Mouse (Mus musculus) embryonic facial prominence, embryonic 13.5 days (tissue): ENCODE data around the gene Slco1a6. TPM values are rescaled to one million over a fixed set of nuclear protein-coding genes. Genes with fewer than 3 reads are reported as not detected.
"Not testable (repeated sequence)": the region's sequence is repeated elsewhere in the genome, so short reads cannot be mapped to it uniquely, and the experiment has no call there.

Experiments
- ATAC-seq: fragments of 200-750 bp; cut with Nextera tagmentation; 2 replicates; pipeline ENCODE4 v1.8.0; 2017; ENCODE audit warnings: low read depth; ENCODE audit not compliant: insufficient number of reproducible peaks, insufficient read depth, low FRiP score, low TSS enrichment
- H3K27ac ChIP-seq: fragments of 300-500 bp; sonication (generic); 2 replicates; pipeline ENCODE4 v1.5.1; 2015; ENCODE audit warnings: moderate library complexity, mild to moderate bottlenecking, inconsistent platforms
- H3K27me3 ChIP-seq: fragments of 300-500 bp; sonication (generic); 2 replicates; pipeline ENCODE4 v1.6.1; 2015; ENCODE audit warnings: mild to moderate bottlenecking, inconsistent platforms
- H3K36me3 ChIP-seq: fragments of 300-500 bp; sonication (generic); 2 replicates; pipeline ENCODE4 v1.6.1; 2015; ENCODE audit warnings: mild to moderate bottlenecking, inconsistent platforms
- H3K4me1 ChIP-seq: fragments of 300-500 bp; sonication (generic); 2 replicates; pipeline ENCODE4 v1.6.1; 2015; ENCODE audit warnings: inconsistent platforms
- H3K4me2 ChIP-seq: fragments of 300-500 bp; sonication (generic); 2 replicates; pipeline ENCODE4 v1.6.1; 2015; ENCODE audit warnings: moderate library complexity, mild to moderate bottlenecking, inconsistent platforms
- H3K4me3 ChIP-seq: fragments of 300-500 bp; sonication (generic); 2 replicates; pipeline ENCODE4 v1.5.1; 2015; ENCODE audit warnings: mild to moderate bottlenecking, inconsistent platforms
- H3K9ac ChIP-seq: fragments of 300-500 bp; sonication (generic); 2 replicates; pipeline ENCODE4 v1.6.1; 2015; ENCODE audit warnings: mild to moderate bottlenecking, inconsistent platforms
- H3K9me3 ChIP-seq: fragments of 300-500 bp; sonication (generic); 2 replicates; pipeline ENCODE4 v1.6.1; 2016; ENCODE audit warnings: inconsistent platforms
- WGBS: fragments of 180-500 bp; shearing (Covaris S2); methylation state at CpG from one replicate; pipeline ENCODE4 v1.1.7; 2015; ENCODE audit warnings: mixed read lengths; 5-methylcytosine and 5-hydroxymethylcytosine counted together
- polyA plus RNA-seq: library from polyadenylated mRNA; unstranded; fragments of >200 nt; fragmentation: Nextera tagmentation; extraction: Ambion mirVana; gene quantifications from 2 replicates; pipeline ENCODE4 v1.2.1, GENCODE M21; 2015

Gene Slco1a6
- polyA plus RNA-seq, 1 experiment from 2014 or later = not detected

DNA sequence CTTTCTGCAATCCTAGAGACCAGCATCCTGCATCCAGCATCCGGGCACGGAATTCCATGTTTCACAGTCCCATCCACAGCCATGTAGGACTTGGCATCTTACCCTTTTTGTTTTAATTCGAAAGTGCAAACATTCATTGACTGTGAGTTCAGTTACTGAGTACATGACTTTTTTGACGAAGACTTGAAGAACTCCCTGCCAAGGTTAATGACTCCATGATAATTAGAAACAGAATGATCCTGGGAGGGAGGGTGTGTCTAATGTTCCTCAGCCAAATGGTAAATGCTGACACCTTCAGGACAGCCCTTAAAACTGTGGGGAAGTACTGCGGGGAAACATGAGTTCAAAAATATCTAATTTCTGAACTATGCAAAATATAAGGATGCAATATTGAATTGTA, 44.9 kb downstream of the Slco1a6 start:
- H3K9ac ChIP-seq = no peak overlapping the region
- 72% methylated on average over 5 of the region's 5 CpGs for WGBS
- H3K4me3 ChIP-seq = no peak overlapping the region
- no peaks in the 10 kb centered on the region for H3K36me3 ChIP-seq
- H3K4me2 ChIP-seq = no peak overlapping the region
- H3K27ac ChIP-seq = no peak overlapping the region
- no peaks in the 10 kb centered on the region for H3K27me3 ChIP-seq
- ATAC-seq = no peak
- no peaks in the 10 kb centered on the region for H3K9me3 ChIP-seq
- H3K4me1 ChIP-seq = no peaks in the 10 kb centered on the region

DNA sequence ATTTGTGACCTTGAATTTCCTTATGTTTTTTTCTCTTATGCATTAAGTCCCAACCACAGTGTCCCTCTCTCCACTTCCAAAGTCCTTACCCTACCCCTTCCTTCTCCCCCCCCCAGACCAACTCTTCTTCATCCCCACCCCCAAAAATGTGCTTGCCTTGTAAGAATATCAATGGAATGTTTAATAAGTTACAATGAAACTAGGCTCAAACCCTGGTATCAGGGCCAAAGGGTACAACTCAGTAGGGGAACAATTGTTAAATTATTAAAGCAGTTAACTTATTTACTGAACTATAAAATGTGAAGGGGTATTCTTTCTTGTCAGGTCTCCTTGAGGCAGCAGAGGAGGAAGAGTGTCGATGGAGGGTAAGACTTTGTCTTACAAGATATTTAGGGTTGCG, 47.1 kb downstream of the Slco1a6 start:
- H3K36me3 ChIP-seq = no peaks in the 10 kb centered on the region
- no peak overlapping the region for H3K27ac ChIP-seq
- WGBS = 83% methylated on average over 2 of the region's 2 CpGs
- no peaks in the 10 kb centered on the region for H3K9me3 ChIP-seq
- H3K27me3 ChIP-seq = no peaks in the 10 kb centered on the region
- no peak overlapping the region for H3K4me2 ChIP-seq
- H3K4me3 ChIP-seq = no peak overlapping the region
- ATAC-seq = no peak
- no peaks in the 10 kb centered on the region for H3K4me1 ChIP-seq
- no peak overlapping the region for H3K9ac ChIP-seq

DNA sequence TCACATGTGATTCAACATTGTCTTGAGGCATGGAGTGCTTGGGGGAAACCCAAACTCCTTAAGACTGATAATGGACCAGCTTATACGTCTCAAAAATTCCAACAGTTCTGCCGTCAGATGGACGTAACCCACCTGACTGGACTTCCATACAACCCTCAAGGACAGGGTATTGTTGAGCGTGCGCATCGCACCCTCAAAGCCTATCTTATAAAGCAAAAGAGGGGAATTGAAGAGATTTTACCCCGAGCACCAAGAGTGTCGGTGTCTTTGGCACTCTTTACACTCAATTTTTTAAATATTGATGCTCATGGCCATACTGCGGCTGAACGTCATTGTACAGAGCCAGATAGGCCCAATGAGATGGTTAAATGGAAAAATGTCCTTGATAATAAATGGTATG, 54.2 kb downstream of the Slco1a6 start:
- H3K4me1 ChIP-seq, H3K4me3 ChIP-seq, H3K27ac ChIP-seq, H3K36me3 ChIP-seq, H3K9ac ChIP-seq, ATAC-seq, H3K4me2 ChIP-seq, H3K27me3 ChIP-seq, H3K9me3 ChIP-seq: not testable (repeated sequence)
- WGBS = 100% methylated on average over 5 of the region's 10 CpGs

DNA sequence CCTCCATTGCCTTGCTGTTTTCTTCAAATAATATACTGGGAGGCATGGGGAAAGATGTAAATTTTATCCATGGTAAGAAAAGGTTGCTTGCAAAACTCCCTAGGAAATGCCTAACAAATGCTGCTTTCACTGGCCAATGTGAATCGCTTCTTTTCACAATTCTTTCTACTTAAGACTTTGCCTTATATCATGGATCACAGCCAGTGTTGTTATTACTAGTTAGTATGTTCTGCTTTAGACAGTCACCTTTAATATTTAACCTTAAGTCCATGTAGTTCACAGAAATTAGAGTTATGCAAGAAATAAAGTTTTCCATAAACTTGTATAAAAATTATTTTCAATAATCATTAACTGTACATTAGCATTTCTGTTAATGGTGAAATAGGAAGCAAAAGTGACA, 60.0 kb downstream of the Slco1a6 start:
- H3K4me3 ChIP-seq = no peak overlapping the region
- no peak for ATAC-seq
- no peaks in the 10 kb centered on the region for H3K27me3 ChIP-seq
- H3K4me1 ChIP-seq = no peaks in the 10 kb centered on the region
- H3K4me2 ChIP-seq = no peak overlapping the region
- no peaks in the 10 kb centered on the region for H3K9me3 ChIP-seq
- no peaks in the 10 kb centered on the region for H3K36me3 ChIP-seq
- WGBS = 91% methylated on average over 1 of the region's 1 CpGs
- no peak overlapping the region for H3K27ac ChIP-seq
- H3K9ac ChIP-seq = no peak overlapping the region

DNA sequence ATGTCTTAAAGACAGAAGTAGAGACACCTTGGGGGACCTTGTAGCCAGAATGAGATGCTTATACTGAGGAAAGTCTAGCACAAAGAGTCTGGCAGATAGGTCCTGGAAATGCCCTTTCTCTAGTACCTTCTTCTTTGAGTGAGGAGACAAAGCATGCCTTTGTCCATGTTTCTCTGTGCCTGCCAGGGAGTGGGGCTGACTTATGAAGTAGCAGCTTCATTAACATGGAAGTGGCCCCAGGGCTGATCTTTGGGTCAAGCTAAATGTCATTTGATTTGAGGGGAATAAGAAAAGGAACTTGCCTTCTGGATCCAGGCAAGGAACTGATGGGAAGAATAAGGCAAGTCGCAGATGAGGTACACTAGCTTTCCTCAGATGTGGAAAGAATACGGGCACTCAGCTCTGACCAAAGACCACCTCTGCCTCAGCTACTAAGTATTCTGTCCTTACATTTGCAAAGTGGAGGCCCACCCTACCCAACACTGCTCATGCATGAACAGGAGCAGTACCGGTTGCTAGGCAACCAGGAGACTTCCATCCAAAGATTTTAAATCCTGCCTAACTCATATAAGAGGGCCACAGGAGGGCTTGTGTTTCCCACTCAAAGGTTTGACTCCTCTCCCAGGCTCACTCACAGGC, 96.5 kb downstream of the Slco1a6 start:
- Histone ChIP-seq H3K27me3 (no peaks in the 10 kb centered on the region), H3K27ac (no peak overlapping the region), H3K4me1 (no peaks in the 10 kb centered on the region), H3K36me3 (no peaks in the 10 kb centered on the region), H3K4me3 (no peak overlapping the region), H3K9me3 (no peaks in the 10 kb centered on the region), H3K9ac (no peak overlapping the region), H3K4me2 (no peak overlapping the region)
- WGBS = 45% methylated on average over 3 of the region's 3 CpGs
- ATAC-seq = no peak

DNA sequence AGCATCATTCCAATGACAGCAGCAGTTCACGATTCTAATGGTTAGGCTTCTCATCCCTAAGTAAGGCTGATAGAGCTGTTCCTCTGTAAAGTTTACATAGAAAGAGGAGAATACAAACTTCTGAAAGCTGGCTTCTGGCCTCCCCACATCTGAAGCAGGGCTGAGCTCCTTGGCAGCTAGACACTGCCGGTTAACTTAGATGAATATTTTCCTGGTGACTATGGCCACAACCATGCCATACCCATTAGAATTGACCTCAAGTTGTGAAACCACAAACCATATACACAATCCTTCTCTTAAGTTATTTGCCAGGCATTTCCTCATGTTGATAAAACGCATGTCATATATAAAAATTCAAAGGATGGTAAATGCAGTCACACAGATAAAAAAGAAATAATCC, 117.2 kb downstream of the Slco1a6 start:
- 74% methylated on average over 3 of the region's 3 CpGs for WGBS
- no peaks in the 10 kb centered on the region for H3K9me3 ChIP-seq
- no peak overlapping the region for H3K27ac ChIP-seq
- H3K4me2 ChIP-seq = no peak overlapping the region
- H3K27me3 ChIP-seq = no peaks in the 10 kb centered on the region
- no peaks in the 10 kb centered on the region for H3K36me3 ChIP-seq
- H3K4me1 ChIP-seq = no peaks in the 10 kb centered on the region
- no peak overlapping the region for H3K9ac ChIP-seq
- no peak for ATAC-seq
- H3K4me3 ChIP-seq = no peak overlapping the region

DNA sequence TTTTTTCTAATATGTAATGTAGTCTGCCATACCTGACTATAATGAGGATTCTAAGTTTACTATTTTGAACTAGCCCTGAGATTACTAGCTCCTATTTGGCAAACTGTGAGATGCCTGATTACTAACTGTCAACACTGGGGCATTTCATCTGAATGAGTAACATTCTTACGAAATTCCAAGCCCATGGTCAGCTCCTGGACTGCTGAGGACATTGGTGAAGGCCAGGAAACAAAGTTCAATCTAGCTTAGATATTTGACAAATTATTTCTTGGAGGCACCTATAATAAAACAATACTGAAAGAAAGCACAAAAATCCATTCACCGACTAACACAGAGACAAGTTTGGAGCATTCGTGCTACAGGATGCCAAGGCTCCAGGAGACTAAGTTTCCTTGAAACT, 150.0 kb downstream of the Slco1a6 start:
- not testable (repeated sequence) for H3K36me3 ChIP-seq, H3K27ac ChIP-seq, H3K9ac ChIP-seq, H3K4me3 ChIP-seq, H3K4me2 ChIP-seq, H3K9me3 ChIP-seq, H3K4me1 ChIP-seq, H3K27me3 ChIP-seq, ATAC-seq
- 82% methylated on average over 3 of the region's 3 CpGs for WGBS

DNA sequence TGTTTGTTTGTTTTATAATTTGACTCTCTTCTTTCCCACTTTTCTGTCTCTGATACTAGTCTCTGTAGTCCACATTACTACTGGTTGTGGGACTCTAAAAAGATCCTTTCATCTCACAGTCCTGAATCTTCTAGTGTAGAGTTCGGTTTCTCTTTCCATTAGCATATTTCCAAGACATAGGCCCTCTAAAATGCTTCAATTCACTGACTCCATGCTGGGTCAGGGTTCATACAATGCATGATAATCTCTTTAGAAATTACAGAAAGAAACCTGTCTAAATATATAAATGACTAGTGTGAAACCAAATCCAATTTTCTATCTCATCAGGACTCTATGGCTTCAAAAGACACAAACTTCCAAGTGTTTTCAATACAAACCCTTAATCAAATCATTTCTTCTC, 160.6 kb downstream of the Slco1a6 start:
- H3K27me3 ChIP-seq = no peaks in the 10 kb centered on the region
- H3K27ac ChIP-seq = no peak overlapping the region
- 88% methylated on average over 1 of the region's 1 CpGs for WGBS
- H3K4me2 ChIP-seq = no peak overlapping the region
- no peaks in the 10 kb centered on the region for H3K9me3 ChIP-seq
- no peaks in the 10 kb centered on the region for H3K4me1 ChIP-seq
- no peak for ATAC-seq
- no peak overlapping the region for H3K4me3 ChIP-seq
- H3K36me3 ChIP-seq = no peaks in the 10 kb centered on the region
- H3K9ac ChIP-seq = no peak overlapping the region

DNA sequence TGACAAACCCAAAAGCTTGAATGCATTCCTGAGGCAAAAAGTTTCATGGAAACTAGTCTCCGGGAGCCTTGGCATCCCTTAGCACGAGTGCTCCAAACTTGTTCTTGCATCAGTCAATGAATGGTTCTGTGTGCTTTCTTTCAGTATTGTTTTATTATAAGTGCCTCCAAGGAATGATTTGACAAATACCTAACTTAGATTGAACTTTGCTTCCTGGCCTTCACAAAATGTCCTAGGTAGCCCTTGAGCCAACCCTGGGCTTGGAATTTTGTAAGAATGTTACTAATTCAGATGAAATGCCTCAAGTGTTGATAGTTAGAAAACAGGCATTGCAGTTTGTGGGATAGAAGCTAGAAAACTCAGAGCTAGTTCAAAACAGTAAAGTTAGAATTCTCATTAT, 162.6 kb downstream of the Slco1a6 start:
- Histone ChIP-seq H3K27me3 (no peaks in the 10 kb centered on the region), H3K4me3 (no peak overlapping the region), H3K9ac (no peak overlapping the region), H3K27ac (no peak overlapping the region), H3K9me3 (no peaks in the 10 kb centered on the region), H3K4me2 (no peak overlapping the region), H3K4me1 (no peaks in the 10 kb centered on the region), H3K36me3 (no peaks in the 10 kb centered on the region)
- 86% methylated on average over 2 of the region's 2 CpGs for WGBS
- ATAC-seq = no peak

DNA sequence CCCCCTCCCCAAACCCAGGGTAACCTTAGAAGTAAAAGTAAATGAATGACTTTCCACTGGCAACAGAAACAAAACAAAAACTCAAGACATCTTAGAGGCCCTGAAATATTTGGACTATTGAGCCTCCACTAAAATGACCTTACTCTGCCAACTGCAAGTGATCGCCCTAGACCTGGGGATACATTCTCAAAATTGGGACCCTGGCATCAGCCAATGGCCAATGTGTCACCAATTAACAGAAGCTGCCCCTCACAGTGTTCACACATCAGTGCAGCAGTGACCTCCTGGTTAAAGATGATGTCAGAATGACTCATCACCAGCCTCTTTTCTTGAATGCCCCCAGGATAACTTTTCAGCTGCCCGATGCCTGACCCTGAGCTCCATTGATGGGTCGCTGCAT, 166.4 kb downstream of the Slco1a6 start:
- ATAC-seq = no peak
- H3K9ac ChIP-seq = no peak overlapping the region
- 89% methylated on average over 3 of the region's 3 CpGs for WGBS
- no peaks in the 10 kb centered on the region for H3K4me1 ChIP-seq
- no peaks in the 10 kb centered on the region for H3K9me3 ChIP-seq
- H3K36me3 ChIP-seq = no peaks in the 10 kb centered on the region
- H3K27ac ChIP-seq = no peak overlapping the region
- no peak overlapping the region for H3K4me3 ChIP-seq
- H3K27me3 ChIP-seq = no peaks in the 10 kb centered on the region
- no peak overlapping the region for H3K4me2 ChIP-seq

DNA sequence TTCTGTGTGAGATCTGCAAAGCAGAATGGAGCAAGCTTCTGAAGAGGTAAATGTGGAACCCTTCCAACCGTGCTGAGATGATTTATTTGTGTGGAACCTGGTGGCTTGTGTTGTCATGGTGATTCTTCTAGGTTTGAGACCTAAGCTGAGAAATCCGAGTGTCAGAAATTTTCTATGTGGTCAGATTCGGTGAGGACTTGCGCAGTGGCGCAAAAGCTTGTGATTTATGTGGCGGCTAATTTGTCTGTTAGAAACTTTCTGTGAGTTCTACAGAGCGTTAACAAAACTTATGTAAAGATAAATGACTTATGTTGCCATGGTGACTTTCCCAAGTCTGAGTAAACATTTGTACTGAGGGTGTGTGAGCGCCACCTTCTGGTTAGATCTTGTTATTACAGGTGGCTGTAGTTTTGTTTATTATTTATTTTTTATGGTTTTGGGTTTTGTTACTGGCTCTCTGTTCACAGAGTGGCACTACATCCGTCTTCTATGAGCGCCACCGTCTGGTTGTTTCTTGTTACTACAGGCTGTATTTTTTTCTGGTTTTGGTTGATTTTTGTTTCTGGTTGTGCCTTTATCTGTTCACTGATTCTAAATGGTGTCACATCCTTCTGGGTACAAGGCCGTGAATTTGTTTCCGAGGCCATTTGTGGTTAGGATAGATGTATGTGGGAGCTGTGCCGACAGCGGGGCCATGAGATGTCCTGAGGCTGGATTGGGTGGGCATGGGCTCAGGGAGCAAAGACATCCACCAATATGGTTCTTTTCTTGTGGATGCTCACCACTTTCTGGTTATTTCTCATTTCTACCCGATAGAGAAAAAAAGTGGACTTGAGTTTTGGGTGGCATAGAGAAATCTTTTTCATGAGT, 167.8 kb downstream of the Slco1a6 start:
- Histone ChIP-seq H3K4me1 (no peaks in the 10 kb centered on the region), H3K36me3 (no peaks in the 10 kb centered on the region), H3K9me3 (no peaks in the 10 kb centered on the region), H3K4me2 (no peak overlapping the region), H3K27ac (no peak overlapping the region), H3K9ac (no peak overlapping the region), H3K27me3 (no peaks in the 10 kb centered on the region), H3K4me3 (no peak overlapping the region)
- no peak for ATAC-seq
- WGBS = 62% methylated on average over 16 of the region's 16 CpGs

DNA sequence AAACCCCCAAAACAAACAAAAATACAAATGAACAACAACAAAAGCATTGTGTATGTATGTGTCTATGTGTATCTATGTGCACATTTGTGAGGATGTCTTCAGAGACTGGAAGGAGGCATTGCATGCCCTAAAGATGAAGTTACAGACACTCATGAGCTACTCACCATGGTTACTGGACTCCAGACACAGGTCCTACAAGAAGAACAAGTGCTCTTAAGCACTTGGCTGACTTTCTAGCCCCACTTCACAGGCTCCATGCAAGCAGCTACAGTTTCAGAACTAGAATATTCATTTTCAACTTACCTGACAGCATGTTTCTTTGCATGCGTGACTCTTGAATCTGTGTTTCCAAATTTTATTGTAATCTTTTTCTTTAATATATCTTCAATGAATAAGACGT, 172.6 kb downstream of the Slco1a6 start:
- H3K9ac ChIP-seq = no peak overlapping the region
- H3K4me1 ChIP-seq = no peaks in the 10 kb centered on the region
- H3K4me3 ChIP-seq = no peak overlapping the region
- no peaks in the 10 kb centered on the region for H3K27me3 ChIP-seq
- H3K36me3 ChIP-seq = no peaks in the 10 kb centered on the region
- 77% methylated on average over 2 of the region's 2 CpGs for WGBS
- H3K27ac ChIP-seq = no peak overlapping the region
- no peaks in the 10 kb centered on the region for H3K9me3 ChIP-seq
- ATAC-seq = no peak
- no peak overlapping the region for H3K4me2 ChIP-seq
